Comparison of ENCODE assay signal across 37 mouse cellular contexts in the genomic region with DNA sequence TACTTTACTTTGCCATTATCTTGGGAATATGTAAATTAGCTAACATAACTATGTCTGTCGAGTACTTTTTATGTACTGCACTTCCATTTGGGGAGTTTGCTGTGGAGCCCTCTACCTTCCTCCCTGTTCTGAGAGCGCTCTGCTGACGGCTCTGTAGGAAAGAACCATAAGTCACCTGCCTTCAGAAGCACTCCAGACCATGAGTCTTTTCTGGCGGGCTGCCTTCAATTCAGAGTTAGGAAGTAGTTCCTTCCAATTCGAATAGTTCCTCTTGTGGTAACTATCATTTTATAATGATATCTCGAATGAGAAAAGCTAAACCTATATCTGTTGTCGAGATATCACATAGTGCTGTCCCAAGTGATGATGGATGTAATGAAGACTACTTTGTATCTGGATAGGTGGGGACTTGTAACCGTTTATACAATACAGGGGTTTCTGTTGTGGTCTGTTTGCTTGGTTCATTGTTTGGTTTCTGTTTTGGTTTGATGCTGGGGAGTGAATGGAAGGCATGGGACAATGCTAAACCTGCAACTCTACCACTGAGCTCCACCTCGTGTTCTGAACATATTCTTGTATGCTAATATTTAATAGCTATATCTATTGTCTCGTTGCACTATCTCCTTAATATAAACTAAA. TPM values are rescaled to one million over a fixed set of nuclear protein-coding genes. Genes with fewer than 3 reads are reported as not detected.
"Had no signal": no experiment of that assay in that cellular context is flagged by ENCODE, and none has a peak within 500 bp of the region (broad histone marks: within the 10 kb centered on the region; RNA-seq: fewer than 3 reads in every experiment).

No protein-coding gene starts in this region.

- H3K4me3 ChIP-seq: gastrocnemius, adult 2 months; heart, adult 2 months; heart, embryonic 13.5 days; heart, embryonic 15.5 days; hindbrain, embryonic 10.5 days; hindbrain, embryonic 12.5 days; kidney, embryonic 15.5 days; limb, embryonic 13.5 days; limb, embryonic 15.5 days; liver, embryonic 12.5 days had no signal

- H3K36me3 ChIP-seq: heart, embryonic 13.5 days; heart, embryonic 15.5 days; hindbrain, embryonic 10.5 days; hindbrain, embryonic 12.5 days; kidney, embryonic 15.5 days; limb, embryonic 13.5 days; limb, embryonic 15.5 days; liver, embryonic 12.5 days had no signal

- H3K27ac ChIP-seq: gastrocnemius, adult 2 months; heart, adult 2 months; heart, embryonic 13.5 days; heart, embryonic 15.5 days; hindbrain, embryonic 10.5 days; hindbrain, embryonic 12.5 days; hindbrain, embryonic 14.5 days; kidney, embryonic 15.5 days; kidney, postnatal 0 days; limb, embryonic 13.5 days; limb, embryonic 15.5 days; liver, embryonic 12.5 days; liver, embryonic 14.5 days had no signal

- H3K4me2 ChIP-seq: heart, embryonic 11.5 days; heart, embryonic 13.5 days; heart, embryonic 15.5 days; hindbrain, embryonic 12.5 days; hindbrain, embryonic 14.5 days; kidney, embryonic 15.5 days; limb, embryonic 13.5 days; limb, embryonic 15.5 days; liver, embryonic 12.5 days had no signal

- H3K9ac ChIP-seq: heart, embryonic 13.5 days; heart, embryonic 15.5 days; hindbrain, embryonic 12.5 days; hindbrain, embryonic 14.5 days; kidney, embryonic 15.5 days; limb, embryonic 13.5 days; limb, embryonic 15.5 days; liver, embryonic 12.5 days; liver, embryonic 14.5 days had no signal

- ATAC-seq: hindbrain, embryonic 16.5 days; inflammation-experienced regulatory T-cells, adult 6 months; intestine, embryonic 16.5 days; liver, embryonic 12.5 days had no signal

- H3K27me3 ChIP-seq: heart, embryonic 15.5 days; hindbrain, embryonic 12.5 days; kidney, embryonic 15.5 days; limb, embryonic 15.5 days; liver, embryonic 12.5 days had no signal

- H3K9me3 ChIP-seq: heart, embryonic 13.5 days; heart, embryonic 15.5 days; hindbrain, embryonic 10.5 days; hindbrain, embryonic 12.5 days; kidney, embryonic 15.5 days; limb, embryonic 13.5 days; limb, embryonic 15.5 days; liver, embryonic 12.5 days had no signal

- DNase-seq: gastrocnemius, postnatal 25 days; kidney, adult 11 months; layer of hippocampus, adult 9-11 months; layer of hippocampus, postnatal 36 days had no signal

RNA-seq across cellular contexts. Expression of a gene that starts 48.5 kb away (rescaled TPM):
- total RNA-seq: gastrocnemius, adult 2 months; gastrocnemius, postnatal 10 days; gastrocnemius, postnatal 25 days; gastrocnemius, postnatal 4 days; granulocyte monocyte progenitor cell, adult 5-6 weeks; heart, adult 2 months; heart, postnatal 14 days; heart, postnatal 4 days; layer of hippocampus, postnatal 14 days; layer of hippocampus, postnatal 36 days; left cerebral cortex, adult 18-20 months; left cerebral cortex, adult 8-10 months; left cerebral cortex, postnatal 10 days; left cerebral cortex, postnatal 25 days; left cerebral cortex, postnatal 4 days; liver, adult 2 months had no signal
- polyA plus RNA-seq: heart, adult 2 months; heart, embryonic 11.5 days; heart, embryonic 13.5 days; heart, embryonic 15.5 days; heart, postnatal 0 days; hindbrain, embryonic 10.5 days; hindbrain, embryonic 12.5 days; hindbrain, embryonic 14.5 days; inflammation-experienced regulatory T-cells, adult 6 months; intestine, embryonic 16.5 days; kidney, adult 2 months; kidney, embryonic 15.5 days; kidney, postnatal 0 days; large intestine, adult 2 months; limb, embryonic 11.5 days; limb, embryonic 13.5 days; limb, embryonic 15.5 days; liver, adult 2 months; liver, embryonic 12.5 days had no signal
